Mouse (Mus musculus): Measurements from ENCODE around the gene Serpinb6a.
"Not testable (repeated sequence)": the region's sequence is repeated elsewhere in the genome, so short reads cannot be mapped to it uniquely, and the experiment has no call there.

The Serpinb6a gene

GRCm38 (mm10) chr13:33989625-33990024 lies 13.0 kb downstream of the Serpinb6a start:
- in situ Hi-C loops (cut with MboI, MseI), result loop anchor here (10.0 kb wide), 1 partner anchor 985 kb away; the partner anchor contains the start of gene Serpinb9

GRCm38 (mm10) chr13:33966574-33966973 lies 36.0 kb downstream of the Serpinb6a start:
- in situ Hi-C loops (cut with MboI, MseI), result no loop called here

GRCm38 (mm10) chr13:33966025-33966412 lies 36.6 kb downstream of the Serpinb6a start:
- in situ Hi-C loops (cut with MboI, MseI), result no loop called here

GRCm38 (mm10) chr13:33965056-33966024 lies 37.3 kb downstream of the Serpinb6a start:
- in situ Hi-C loops (cut with MboI, MseI), result no loop called here

- in situ Hi-C loops (cut with MboI, MseI), result no loop called here
Observed at GRCm38 (mm10) chr13:33964206-33965046, 38.2 kb downstream of the Serpinb6a start, which contains the start of gene Nqo2. Nqo2 (plus strand) TSS chr13:33964687.

GRCm38 (mm10) chr13:33959771-33960170 lies 42.8 kb downstream of the Serpinb6a start:
- in situ Hi-C loops (cut with MboI, MseI), result no loop called here

GRCm38 (mm10) chr13:33956571-33957421 lies 45.8 kb downstream of the Serpinb6a start:
- in situ Hi-C loops (cut with MboI, MseI), result no loop called here

GRCm38 (mm10) chr13:33952947-33953346 lies 49.6 kb downstream of the Serpinb6a start:
- in situ Hi-C loops (cut with MboI, MseI), result loop anchor here (5.0 kb wide), 1 partner anchor 44 kb away; no protein-coding TSS in a partner anchor

GRCm38 (mm10) chr13:33952075-33952449 lies 50.5 kb downstream of the Serpinb6a start:
- in situ Hi-C loops (cut with MboI, MseI), result loop anchor here (5.0 kb wide), 1 partner anchor 45 kb away; no protein-coding TSS in a partner anchor

- in situ Hi-C loops (cut with MboI, MseI), result loop anchor here (5.0 kb wide), 1 partner anchor 46 kb away; no protein-coding TSS in a partner anchor
Observed at GRCm38 (mm10) chr13:33951308-33952074, 51.1 kb downstream of the Serpinb6a start.

GRCm38 (mm10) chr13:33942212-33942779 lies 60.3 kb downstream of the Serpinb6a start:
- in situ Hi-C loops (cut with MboI, MseI), result no loop called here

- in situ Hi-C loops (cut with MboI, MseI), result no loop called here
Observed at GRCm38 (mm10) chr13:33941288-33941808, 61.2 kb downstream of the Serpinb6a start.

- in situ Hi-C loops (cut with MboI, MseI), result not testable (repeated sequence)
Observed at GRCm38 (mm10) chr13:33937587-33937986, 65.0 kb downstream of the Serpinb6a start.

GRCm38 (mm10) chr13:33937151-33937550 lies 65.4 kb downstream of the Serpinb6a start:
- in situ Hi-C loops (cut with MboI, MseI), result no loop called here

GRCm38 (mm10) chr13:33935465-33936181 lies 67.0 kb downstream of the Serpinb6a start:
- in situ Hi-C loops (cut with MboI, MseI), result no loop called here

- in situ Hi-C loops (cut with MboI, MseI), result no loop called here
Observed at GRCm38 (mm10) chr13:33934743-33935142, 67.9 kb downstream of the Serpinb6a start.

- in situ Hi-C loops (cut with MboI, MseI), result no loop called here
Observed at GRCm38 (mm10) chr13:33930912-33931311, 71.7 kb downstream of the Serpinb6a start.

GRCm38 (mm10) chr13:33930281-33930680 lies 72.3 kb downstream of the Serpinb6a start:
- in situ Hi-C loops (cut with MboI, MseI), result no loop called here

- in situ Hi-C loops (cut with MboI, MseI), result no loop called here
Observed at GRCm38 (mm10) chr13:33921699-33922098, 80.9 kb downstream of the Serpinb6a start.

All from T-helper 1 cell (primary cell).